Mouse (Mus musculus): ENCODE measurements around the gene Mtmr1.

DNA sequence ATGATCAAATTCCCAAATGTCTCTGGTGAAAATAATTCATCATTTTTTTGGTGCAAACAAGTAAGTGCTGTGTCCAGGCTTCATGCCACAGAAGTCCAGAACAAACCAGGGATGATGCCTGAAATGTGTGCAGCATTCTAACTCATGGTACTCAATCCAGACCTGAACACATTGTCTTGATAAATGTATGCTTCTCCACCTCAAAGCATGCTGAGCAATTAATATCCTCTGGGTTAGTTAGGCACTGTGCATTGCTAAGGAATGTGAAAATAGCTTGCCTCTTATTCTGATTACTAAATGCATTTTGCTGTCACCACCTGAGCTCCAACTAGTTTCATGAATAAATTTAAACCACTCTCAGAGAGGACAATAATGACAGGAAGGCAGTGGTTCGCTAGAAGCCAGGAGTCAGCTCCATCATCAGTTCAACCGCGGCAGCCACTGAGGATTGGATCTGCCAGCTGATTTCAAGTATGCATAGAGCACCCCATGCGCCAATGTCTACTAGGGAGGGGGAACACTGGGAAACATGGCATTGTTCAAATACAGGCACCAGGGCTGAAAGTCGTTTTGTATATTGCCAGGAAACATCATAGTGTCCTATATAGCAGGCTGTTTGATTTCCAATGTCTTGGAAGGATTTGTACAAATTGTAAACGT lies 91.6 kb downstream of the Mtmr1 start:
- TF ChIP-seq CTCF (IDR thresholded peaks at IDR 0.05; ENCODE audit: low read depth, low read length) (no peak), EP300 (IDR thresholded peaks at IDR 0.05; ENCODE audit: insufficient read depth, low read depth, low read length) (no peak)
